Mouse (Mus musculus) urinary bladder, postnatal 36 days (tissue): Measurements from ENCODE around the gene Depdc1b.

Experiments used
- DNase-seq, 2 experiments: peaks; one replicate each; pipeline ENCODE4 v3.0.0; 2022; ENCODE audit warnings: low spot score in 2 of 2, mixed read lengths in 1 of 2

Gene Depdc1b

DNA sequence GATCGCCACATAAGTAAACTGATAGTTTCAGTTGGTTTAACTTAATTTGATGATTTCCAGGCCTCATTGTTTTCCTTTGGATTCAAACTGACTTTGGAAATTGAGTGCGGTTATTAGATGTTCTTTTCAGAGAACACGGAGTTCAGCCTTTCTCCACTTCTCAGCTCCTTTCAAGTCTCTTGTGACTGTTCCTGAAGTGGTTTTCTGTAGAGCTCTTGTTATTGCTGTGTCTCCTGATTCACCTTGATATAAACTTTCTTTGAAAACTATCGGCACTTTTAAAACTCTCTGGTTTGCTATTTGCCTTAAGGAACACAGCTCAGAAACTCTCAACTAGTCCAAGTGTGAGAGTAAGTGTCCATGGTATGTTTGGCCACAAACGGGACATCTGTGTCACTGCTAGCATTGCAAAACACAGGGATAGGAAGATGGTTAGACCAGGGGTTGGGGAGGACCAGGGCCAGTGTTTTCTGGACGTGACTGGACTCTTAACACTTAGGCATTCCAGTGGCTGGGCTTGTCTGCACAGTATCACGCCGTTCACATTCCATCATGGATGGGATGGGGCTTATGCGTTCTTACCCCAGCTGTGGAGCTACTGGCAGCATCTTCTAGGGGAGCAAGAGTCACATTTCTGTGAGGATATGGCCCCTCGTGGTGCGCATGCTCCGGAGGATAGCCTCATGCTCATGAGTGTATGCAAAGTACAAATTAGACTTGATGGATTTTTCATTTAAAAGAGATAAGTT is 38.8 kb downstream of the Depdc1b start:
- no peak for DNase-seq

DNA sequence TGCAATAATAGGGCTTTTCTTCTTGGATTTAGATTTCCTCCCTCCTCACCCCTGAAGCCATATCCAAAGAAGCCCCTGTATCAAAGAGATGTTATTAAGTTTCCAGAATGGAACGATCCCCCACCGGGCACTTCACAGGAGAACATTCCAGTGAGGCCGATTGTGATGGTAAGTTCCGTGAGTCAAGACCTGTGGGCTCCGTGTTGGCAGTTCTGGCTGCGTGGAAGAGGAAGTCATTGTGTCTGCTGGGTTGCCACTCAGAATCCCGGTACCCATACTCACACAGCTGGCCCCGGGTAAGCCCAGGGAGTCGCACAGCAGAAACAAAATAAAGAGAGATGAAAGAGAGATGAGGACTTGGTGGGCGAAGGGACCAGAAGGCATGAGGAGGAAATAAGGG is 41.2 kb downstream of the Depdc1b start:
- no peak for DNase-seq

DNA sequence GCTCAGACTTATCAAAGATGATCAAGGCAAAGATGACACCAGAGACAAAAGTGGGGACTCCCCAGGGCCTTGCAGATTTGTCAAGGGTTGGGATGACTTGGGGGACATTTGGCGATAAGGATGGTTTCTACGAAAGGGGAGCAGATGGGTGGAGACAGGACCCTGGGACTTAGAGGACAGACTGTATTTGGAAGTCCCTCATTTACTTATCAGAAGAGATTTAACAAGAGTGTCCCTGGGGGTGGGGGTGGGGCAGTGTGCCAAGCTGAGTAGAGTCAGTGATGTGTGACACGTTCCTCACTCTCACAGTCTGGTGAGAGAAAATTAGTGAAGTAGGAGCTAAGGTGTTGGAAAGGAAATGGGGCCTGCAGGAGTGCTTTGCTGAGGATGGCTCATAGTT is 42.1 kb downstream of the Depdc1b start:
- no peak for DNase-seq

DNA sequence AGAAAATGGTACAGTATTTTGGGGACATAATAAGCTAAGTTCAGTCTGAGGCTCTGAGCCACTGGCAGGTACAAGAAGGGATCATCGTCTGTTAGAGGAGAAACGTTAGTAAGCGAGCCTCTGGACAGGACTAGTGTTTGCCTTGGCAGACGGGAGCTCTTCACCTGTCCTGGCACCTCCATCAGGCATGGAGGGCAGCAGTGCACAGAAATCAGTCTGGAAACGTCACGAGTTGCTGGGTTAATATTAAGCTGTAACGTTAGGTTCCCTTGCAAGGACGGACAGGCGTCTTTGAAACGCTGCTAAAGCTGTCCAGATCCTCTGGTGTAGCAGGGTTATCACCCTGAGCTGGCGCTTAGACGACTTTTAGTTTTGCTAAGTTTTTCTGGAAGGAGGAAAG is 51.4 kb downstream of the Depdc1b start:
- no peak for DNase-seq

DNA sequence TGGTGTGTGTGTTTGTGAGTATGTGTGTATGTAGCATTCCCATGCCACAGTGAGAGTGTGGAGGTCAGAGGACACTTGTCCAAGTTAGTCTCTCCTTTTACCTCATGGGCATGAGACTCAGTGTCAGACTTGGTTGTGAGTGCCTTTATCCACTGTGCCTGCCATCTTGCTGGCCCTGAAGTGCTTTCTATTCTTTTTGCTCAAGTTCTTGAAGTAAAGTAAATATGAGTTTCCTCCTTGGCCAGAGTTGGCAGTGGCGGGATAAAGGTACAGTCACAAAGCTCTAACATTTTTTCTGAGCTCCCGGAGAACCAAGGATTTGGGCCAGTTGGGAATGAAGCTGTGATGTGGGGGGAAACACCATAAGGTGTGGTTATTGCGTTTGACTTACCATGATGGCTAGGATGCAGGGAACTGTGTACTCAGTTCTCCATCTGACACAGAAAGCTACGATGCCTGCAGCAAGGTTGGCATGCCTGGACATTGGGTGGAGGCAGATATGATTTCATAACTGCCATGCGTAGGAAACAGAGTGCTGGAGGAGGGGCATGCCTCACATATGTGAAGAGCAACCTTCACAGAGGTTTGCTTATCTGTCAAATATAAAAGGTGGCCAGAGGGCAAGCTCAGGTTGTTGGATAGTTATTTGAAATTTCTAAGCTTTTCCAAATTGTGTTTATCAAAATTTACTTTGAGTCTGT is 54.3 kb downstream of the Depdc1b start:
- DNase-seq = no peak

DNA sequence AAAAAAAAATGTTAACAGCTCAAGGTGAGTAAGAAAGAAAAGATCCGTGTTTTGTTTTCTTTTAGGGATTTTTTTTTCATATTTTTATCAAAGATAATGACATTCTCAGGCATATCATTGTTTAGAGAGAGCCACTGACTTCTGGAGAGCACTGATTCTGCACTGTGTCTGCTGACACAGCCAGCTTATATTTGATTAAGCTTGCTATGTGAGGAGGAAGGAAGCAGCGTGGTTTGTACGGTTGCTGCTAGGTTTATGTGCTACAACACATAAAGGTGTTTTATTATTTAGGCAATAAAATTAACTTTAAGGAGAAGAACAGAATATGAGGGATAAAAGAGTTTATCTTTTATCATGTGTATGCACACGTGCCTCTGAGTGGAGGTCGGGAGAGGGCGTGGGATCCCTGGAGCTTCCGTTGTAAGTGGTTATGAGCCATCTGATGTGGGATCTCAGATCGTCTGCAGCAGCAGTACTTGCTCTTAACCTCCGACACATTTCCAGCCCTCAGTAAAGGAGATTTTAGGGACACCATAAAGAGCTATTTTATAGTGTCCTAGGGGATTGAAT is 55.3 kb downstream of the Depdc1b start:
- DNase-seq = no peak

DNA sequence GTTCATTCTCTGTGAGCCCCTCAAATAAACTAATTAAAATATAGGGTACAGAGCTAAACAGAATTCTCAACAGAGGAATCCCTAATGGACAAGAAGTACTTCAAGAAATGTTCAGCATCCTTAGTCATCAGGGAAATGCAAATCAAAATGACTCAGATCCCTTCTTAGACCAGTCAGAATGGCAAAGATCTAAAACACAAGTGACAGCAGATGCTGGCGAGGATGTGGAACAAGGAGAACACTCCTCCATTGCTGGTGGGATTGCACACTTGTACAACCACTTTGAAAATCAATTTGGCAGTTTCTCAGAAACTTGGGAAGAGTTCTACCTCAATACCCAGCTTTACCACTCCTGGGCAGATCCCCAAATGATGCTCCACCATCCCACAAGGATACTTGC is 57.1 kb downstream of the Depdc1b start:
- no peak for DNase-seq

DNA sequence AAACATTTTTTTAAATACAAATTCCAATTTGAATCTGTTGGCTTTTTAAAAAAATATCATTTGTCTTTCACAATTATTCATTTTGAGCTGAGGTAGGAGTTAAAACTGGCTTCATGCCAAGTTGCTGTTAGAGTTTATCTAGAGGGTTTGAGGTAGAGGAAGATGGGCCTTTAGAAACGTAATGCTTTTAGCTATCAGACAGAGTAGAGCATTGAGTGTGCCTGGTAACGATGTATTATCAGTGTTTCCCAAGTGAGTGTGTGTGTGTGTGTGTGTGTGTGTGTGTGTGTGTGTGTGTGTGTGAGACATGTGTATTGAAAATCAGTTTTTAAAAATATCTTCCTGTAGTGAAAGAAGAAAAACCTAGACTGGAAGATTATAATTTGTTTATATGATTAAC is 60.5 kb downstream of the Depdc1b start:
- no peak for DNase-seq

DNA sequence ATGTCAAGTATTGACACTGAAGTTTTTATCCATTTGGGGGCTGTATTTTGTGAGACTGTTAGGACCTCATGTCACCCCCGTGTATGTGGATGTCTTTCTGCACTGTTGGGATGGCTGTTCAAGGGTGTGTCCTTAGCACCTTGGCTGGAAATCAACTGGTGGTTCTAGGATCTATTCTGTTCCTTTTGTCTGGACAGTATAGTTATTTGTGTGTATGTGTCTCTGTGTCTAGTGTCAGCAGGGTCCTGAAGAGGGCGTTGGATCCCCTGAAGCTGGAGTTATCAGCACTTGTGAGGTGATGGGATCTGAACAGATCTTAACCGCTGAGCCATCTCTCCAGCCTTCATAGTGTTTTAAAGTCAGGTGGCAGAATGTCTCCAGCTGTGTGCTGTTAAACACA is 65.0 kb downstream of the Depdc1b start:
- DNase-seq = no peak

DNA sequence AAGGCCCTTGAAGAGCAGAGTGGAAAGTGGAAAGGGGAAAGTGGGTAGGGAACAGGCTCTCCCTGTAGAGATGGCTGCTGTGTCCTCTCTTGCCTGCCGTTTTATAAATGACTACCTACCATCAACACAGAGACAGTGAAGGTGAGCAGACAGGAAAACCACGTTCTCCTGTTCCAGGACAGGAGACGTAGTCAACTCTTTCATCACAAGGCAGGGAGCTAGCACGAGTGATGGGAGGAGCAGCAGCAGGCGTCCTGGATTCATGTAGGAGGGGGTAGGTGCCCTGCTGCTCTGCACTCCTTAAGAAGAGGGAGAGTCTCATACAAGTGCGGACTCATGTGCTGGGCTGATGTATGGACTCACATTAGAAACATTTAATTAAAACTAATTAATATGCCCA is 66.9 kb downstream of the Depdc1b start:
- DNase-seq = no peak

DNA sequence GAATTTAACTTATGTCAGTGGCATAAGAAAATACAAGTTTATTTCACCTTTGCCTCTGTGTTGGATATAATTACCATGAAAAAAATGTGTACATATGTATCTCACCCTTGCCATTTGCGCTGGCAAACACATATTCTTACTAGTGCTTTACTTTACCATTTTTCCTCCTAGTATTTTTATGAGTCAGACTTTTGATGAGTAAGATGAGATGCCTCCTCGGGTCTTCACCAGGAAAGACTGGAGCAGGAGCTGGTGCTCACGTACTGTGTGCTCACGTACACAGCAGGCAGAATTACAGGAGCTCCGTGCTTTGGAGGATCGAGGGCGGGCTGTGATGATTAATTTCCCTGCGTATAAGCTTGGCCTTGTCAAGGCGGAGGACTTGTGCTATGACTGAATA is 69.9 kb downstream of the Depdc1b start:
- DNase-seq = no peak

DNA sequence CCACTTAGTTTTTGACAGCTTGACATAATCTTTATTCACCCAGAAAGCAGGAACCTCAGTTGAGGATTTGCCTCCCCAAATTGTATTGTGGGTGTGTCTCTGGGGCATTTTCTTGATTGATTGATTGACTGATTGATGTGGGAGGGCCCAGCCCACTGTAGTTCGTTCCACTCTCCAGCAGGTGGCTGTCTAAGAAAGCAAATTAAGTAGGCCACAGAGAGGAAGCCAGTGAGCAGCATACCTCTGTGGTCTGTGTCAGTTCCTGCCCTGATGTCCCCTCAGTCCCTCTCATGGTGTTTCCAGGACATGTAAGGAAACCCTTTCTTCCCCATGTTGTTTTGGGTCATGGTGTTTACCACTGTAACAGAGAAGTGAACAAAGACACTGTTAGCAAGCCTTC is 74.4 kb downstream of the Depdc1b start:
- peak; percentile 11 to 18 for DNase-seq

DNA sequence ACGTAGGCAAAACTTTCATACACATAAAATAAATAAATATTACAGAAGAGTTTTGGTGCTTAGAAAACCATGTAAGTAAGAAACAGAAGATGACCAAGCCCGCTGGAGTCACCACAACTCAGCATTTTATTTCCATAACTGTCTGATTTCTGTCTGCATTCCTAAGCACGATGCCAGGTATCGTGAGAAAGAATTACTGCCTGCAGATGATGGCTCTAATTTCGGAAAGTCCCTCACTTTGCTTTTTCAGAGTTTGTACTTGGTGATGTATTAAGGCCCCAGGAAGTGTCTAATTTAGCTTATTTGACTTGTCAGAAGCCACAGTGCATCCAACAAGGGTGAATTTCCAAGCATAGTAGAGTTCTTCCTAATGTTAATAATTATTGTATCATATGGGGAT is 87.1 kb downstream of the Depdc1b start:
- no peak for DNase-seq

DNA sequence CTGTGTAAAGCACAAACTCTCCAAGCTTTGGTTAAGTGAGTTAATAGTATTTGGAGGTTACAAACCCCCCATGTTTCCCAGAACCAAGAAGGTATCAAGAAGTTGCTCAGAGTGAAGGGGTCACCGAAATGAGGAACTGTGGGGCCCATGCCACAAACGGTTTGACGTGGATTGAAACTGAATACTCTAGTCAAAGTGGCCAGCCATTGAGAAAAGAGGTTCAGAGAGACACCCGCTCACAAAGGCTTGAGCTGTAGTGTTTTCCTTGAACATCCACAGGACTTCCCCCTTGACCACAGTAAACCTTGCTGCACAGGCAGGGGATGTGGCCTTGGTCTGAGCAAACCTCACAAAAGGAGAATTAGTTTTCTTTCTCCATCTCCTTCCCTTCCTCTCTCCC is 88.2 kb downstream of the Depdc1b start:
- DNase-seq = no peak

DNA sequence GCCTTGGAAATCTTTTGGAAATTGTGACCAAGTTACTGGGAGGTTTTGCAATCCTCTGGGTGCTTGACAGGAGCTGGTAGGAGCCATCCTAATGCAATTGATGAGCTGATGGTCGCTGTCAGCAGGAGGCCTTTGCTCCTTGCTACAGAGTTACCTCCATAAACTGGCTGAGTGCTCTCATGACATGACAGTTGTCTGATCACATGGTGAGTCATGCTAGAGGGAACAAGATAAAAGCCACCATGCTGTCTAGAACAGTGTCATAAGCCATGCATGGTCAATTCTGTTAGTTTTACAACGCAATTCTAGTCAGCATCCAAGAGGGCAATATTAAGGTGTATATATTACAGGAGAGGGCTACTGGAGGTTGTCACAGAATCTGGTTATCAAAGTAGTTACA is 99.3 kb downstream of the Depdc1b start:
- no peak for DNase-seq

DNA sequence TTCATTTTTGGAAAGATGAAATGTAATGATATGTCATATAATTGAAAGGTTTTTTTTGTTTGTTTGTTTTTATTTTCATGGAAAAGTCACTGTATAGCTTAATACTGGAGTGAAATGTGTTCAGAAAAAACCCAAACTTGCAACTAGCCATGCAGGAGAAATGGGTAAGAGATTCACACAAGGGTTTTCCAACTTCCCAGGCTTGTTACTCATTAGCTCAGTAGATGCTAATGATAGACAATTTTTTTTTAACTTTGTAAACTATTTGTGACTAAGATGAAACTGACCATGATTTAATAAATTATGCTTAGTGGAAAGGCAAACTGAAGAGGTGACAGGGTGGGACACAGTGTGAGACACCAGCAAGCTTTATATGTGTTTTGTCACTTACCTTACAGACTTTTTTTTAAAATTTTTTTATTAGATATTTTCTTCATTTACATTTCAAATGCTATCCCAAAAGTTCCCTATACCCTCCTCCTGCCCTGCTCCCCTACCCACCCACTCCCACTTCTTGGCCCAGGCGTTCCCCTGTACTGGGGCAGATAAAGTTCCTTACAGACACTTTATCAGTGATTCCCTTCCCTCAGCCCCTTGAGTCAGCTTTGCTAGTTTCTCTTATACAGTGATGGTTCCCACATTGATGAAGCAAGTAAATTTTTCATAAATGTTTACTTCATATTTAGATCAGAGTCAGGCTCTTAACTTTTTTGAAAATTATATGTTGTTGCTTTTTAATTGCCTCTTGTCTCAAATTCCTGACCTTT is 102.8 kb downstream of the Depdc1b start:
- DNase-seq = no peak

DNA sequence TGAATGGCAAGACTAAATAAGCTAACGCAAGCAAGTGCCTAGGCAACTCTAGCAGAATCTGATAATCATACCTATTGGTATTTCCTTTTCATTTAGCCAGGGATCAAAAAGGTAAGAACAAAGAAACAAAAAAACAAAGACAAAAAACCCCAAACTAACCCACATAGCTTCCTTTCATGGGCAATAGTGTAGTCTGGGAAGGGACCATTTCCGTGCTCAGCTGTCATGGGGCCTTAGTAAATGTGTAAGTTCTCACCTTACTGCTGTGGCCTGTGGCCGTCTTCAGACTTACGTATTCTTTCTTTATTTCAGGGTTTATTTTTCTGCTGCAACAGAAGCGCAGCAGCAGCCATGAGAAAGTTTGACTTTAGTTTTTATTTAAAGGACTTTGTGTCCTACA is 110.2 kb downstream of the Depdc1b start:
- no peak for DNase-seq

DNA sequence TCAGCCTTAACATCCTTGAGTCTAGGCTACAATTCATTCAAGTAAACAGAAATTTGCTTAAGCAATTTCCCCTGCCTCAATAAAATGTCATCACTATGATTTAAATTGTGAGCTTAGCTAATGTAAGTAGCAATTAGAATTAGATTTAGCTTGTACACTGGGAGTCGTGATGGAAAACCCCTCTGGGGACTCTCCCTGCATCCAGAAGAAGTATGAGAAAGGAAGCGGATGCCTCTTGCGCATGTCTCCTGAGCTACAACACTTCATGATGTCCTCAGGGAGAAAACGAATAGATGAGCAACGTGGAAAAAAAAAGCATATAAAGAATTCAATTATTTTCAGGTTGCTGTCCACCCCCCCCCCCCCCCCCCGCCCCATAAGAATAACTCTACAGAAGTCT is 112.7 kb downstream of the Depdc1b start:
- no peak for DNase-seq

DNA sequence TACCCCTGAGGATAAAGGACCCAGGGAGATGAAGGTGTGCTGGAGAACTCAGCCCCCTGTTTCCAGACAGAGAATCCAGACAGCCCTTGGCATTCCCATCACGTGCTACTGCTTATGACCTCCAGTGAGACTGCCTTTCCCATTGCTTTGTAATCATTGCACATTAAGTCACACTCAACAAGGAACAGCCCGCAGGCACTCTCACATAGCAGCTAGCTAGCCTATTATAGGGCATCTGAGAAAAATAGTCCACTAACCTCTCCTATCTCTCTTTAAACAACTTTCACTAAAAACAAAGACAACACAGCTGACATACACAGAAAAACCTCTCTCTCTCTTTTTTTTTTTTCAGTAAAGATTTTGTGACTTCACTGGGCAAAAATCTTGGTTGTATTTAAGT is 113.5 kb downstream of the Depdc1b start:
- no peak for DNase-seq

DNA sequence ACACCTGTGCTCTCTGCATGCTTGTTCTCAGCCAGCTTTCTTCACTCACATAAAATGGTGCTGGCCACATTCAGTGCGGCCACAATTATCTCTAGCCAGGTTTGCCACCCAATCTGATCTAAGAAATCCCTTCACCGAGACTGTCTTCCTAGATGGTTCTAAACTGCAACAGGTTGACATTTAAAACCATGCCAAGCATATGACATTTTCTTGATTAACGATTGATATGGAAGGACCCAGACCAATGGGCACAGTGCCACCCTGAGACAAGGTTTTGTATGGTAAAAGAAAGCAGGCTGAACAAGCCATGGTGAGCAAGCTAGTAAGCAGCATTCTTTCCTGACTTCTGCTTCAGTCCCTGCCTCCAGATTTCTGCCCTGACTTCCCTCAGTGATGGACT is 115.6 kb downstream of the Depdc1b start:
- DNase-seq = no peak

DNA sequence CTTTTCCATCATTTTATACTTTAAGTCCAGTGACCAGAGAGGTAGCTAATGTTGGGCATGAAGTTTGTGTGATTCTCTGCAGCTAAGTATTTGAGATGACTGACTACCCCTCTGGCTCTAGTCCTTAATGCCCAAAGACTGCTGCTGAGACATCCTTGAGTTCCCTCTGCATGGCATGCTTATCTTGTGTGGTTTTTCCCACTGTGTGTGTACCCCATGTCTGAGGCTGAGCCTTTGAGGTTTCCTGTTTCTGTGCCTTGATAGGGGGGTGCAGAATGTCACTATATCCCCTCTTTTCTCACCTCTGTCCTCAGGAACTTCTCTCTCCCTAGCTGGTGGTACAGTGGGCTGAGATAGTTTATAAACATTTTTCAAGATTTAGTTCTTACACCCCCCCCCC is 119.6 kb downstream of the Depdc1b start:
- no peak for DNase-seq

DNA sequence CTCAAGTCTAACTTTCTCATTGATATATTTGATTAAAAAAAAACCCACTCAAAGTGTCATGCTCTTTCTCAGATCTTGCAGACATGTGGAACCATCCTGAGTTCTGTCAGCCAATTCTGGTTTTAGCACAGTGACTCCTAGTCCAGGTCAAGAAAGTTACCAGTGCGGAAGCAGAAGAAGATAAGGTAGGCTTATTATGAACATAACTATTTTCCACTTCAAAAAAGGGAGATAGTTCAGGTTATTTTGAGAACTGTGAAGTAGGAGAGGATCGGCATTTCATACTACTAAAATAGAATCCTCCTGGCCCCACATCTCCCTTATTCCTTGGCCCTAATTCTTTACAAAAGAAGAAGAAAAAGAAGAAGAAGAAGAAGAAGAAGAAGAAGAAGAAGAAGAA is 121.3 kb downstream of the Depdc1b start:
- no peak for DNase-seq

DNA sequence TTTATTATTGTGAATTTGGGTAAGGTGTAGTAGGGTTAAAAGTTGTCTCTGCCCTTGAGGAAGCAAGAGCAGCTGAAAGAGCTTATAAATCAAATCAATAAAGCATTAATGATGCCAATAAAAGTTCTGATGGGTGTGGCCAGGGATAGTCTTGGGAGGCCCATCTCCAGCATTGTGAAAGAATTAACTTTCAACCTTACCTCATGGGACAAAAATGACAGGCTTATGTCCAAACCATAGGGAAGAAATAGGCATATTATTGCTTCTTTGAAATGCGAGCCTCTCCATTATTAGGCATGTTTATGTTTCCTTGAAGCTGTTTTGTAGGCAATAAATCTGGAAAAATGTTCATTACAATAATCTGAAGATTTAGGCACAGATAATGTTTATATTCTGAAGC is 122.9 kb downstream of the Depdc1b start:
- no peak for DNase-seq
